Mouse (Mus musculus): ENCODE data around the gene Arhgap18.

Arhgap18 gene

GRCm38 (mm10) chr10:26776443-26776842 is 23.2 kb downstream of the Arhgap18 start:
- DNase-seq (ENCODE audit: low spot score) = no peak

GRCm38 (mm10) chr10:26780581-26780980 is 27.4 kb downstream of the Arhgap18 start:
- DNase-seq (ENCODE audit: low spot score) = no peak

GRCm38 (mm10) chr10:26789680-26790079 is 36.5 kb downstream of the Arhgap18 start:
- DNase-seq (ENCODE audit: low spot score) = no peak

GRCm38 (mm10) chr10:26791810-26792209 is 38.6 kb downstream of the Arhgap18 start:
- peak; percentile 53 for DNase-seq (ENCODE audit: low spot score)

GRCm38 (mm10) chr10:26793013-26793412 is 39.8 kb downstream of the Arhgap18 start:
- no peak for DNase-seq (ENCODE audit: low spot score)

- DNase-seq (ENCODE audit: low spot score) = no peak
Observed at GRCm38 (mm10) chr10:26796432-26797286, 43.4 kb downstream of the Arhgap18 start.

GRCm38 (mm10) chr10:26797287-26797672 is 44.1 kb downstream of the Arhgap18 start:
- DNase-seq (ENCODE audit: low spot score) = no peak

GRCm38 (mm10) chr10:26798752-26799411 is 45.7 kb downstream of the Arhgap18 start:
- no peak for DNase-seq (ENCODE audit: low spot score)

- DNase-seq (ENCODE audit: low spot score) = no peak
Observed at GRCm38 (mm10) chr10:26799562-26800051, 46.4 kb downstream of the Arhgap18 start.

GRCm38 (mm10) chr10:26804351-26804983 is 51.2 kb downstream of the Arhgap18 start:
- DNase-seq (ENCODE audit: low spot score) = no peak

GRCm38 (mm10) chr10:26805007-26805406 is 51.8 kb downstream of the Arhgap18 start:
- no peak for DNase-seq (ENCODE audit: low spot score)

GRCm38 (mm10) chr10:26806092-26806491 is 52.9 kb downstream of the Arhgap18 start:
- DNase-seq (ENCODE audit: low spot score) = peak; percentile 69

- no peak for DNase-seq (ENCODE audit: low spot score)
Observed at GRCm38 (mm10) chr10:26810059-26810458, 56.8 kb downstream of the Arhgap18 start.

- no peak for DNase-seq (ENCODE audit: low spot score)
Observed at GRCm38 (mm10) chr10:26810810-26811209, 57.6 kb downstream of the Arhgap18 start.

GRCm38 (mm10) chr10:26811342-26811741 is 58.1 kb downstream of the Arhgap18 start:
- DNase-seq (ENCODE audit: low spot score) = no peak

GRCm38 (mm10) chr10:26815646-26816045 is 62.4 kb downstream of the Arhgap18 start:
- DNase-seq (ENCODE audit: low spot score) = no peak

GRCm38 (mm10) chr10:26820326-26820725 is 67.1 kb downstream of the Arhgap18 start:
- DNase-seq (ENCODE audit: low spot score) = no peak

- DNase-seq (ENCODE audit: low spot score) = no peak
Observed at GRCm38 (mm10) chr10:26820936-26821335, 67.7 kb downstream of the Arhgap18 start.

GRCm38 (mm10) chr10:26823997-26824396 is 70.8 kb downstream of the Arhgap18 start:
- DNase-seq (ENCODE audit: low spot score) = no peak

GRCm38 (mm10) chr10:26825246-26825889 is 72.1 kb downstream of the Arhgap18 start:
- no peak for DNase-seq (ENCODE audit: low spot score)

GRCm38 (mm10) chr10:26827315-26827714 is 74.1 kb downstream of the Arhgap18 start:
- no peak for DNase-seq (ENCODE audit: low spot score)

All from adipocyte (in vitro differentiated cells).